Mouse (Mus musculus) midbrain, embryonic 13.5 days (tissue): Measurements from ENCODE around the gene Celf1. TPM values are rescaled to one million over a fixed set of nuclear protein-coding genes. Genes with fewer than 3 reads are reported as not detected.

ENCODE experiments used
- ATAC-seq: fragments of 200-750 bp; cut with Nextera tagmentation; 2 replicates; pipeline ENCODE4 v1.8.0; 2017; ENCODE audit warnings: mild to moderate bottlenecking, moderate TSS enrichment, moderate library complexity
- H3K27ac ChIP-seq: fragments of 300-500 bp; sonication (generic); 2 replicates; pipeline ENCODE4 v1.5.1; 2015; ENCODE audit warnings: inconsistent platforms, mild to moderate bottlenecking, moderate library complexity
- H3K27me3 ChIP-seq: fragments of 300-500 bp; sonication (generic); 2 replicates; pipeline ENCODE4 v1.6.1; 2015; ENCODE audit warnings: mild to moderate bottlenecking, inconsistent platforms
- H3K36me3 ChIP-seq: fragments of 300-500 bp; sonication (generic); 2 replicates; pipeline ENCODE4 v1.6.1; 2015; ENCODE audit warnings: mild to moderate bottlenecking, inconsistent platforms
- H3K4me1 ChIP-seq: fragments of 300-500 bp; sonication (generic); replicated peaks from 2 replicates; pipeline ENCODE4 v1.6.1; 2015; ENCODE audit warnings: inconsistent platforms
- H3K4me2 ChIP-seq: fragments of 300-500 bp; sonication (generic); replicated peaks from 2 replicates; pipeline ENCODE4 v1.6.1; 2015; ENCODE audit warnings: moderate library complexity, mild to moderate bottlenecking, inconsistent platforms
- H3K4me3 ChIP-seq: fragments of 300-500 bp; sonication (generic); replicated peaks from 2 replicates; pipeline ENCODE4 v1.5.1; 2015; ENCODE audit warnings: mild to moderate bottlenecking, inconsistent platforms
- H3K9ac ChIP-seq: fragments of 300-500 bp; sonication (generic); replicated peaks from 2 replicates; pipeline ENCODE4 v1.6.1; 2015; ENCODE audit warnings: mild to moderate bottlenecking, inconsistent platforms
- H3K9me3 ChIP-seq: fragments of 300-500 bp; sonication (generic); 2 replicates; pipeline ENCODE4 v1.6.1; 2016; ENCODE audit warnings: mild to moderate bottlenecking, inconsistent platforms
- WGBS: fragments of 180-500 bp; shearing (Covaris S2); methylation state at CpG from one replicate; pipeline ENCODE4 v1.1.7; 2015; 5-methylcytosine and 5-hydroxymethylcytosine counted together
- polyA plus RNA-seq: library from polyadenylated mRNA; unstranded; fragments of >200 nt; fragmentation: Nextera tagmentation; extraction: Ambion mirVana; gene quantifications from 2 replicates; pipeline ENCODE4 v1.2.1, GENCODE M21; 2015

Celf1 gene
- polyA plus RNA-seq, 1 experiment from 2014 or later: 137 TPM

DNA sequence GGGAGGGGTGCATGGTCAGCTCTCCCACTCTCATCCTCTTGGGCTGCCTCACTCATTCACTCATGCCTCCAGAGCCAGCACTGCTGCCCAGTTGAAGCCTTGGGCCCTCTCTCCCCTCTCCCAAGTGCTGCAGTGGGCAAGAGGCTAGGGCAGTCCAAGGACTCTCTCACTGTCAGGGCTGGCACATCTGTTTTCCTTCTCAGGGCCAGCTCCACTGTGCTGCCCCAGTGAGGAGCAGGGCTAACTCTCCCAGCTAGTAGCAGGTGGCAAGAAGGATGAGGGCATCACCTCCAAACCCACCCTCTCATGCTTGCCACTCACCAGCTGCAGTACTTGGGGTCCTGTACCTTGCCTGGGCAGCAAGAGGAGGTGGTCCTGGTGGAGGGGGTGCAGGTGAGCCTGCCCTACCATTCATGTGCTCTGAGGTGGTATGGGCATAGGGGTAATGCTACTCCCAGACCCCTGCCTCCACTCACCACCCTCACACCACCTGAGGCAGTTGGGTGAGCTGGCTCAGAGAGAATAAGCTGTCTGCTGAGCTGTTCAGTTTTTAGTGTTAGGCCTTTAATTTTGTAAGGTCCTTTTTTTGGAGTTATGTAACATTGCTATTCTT lies 10.5 kb downstream of the Celf1 start:
- H3K4me1 ChIP-seq: peaks cover 26% of the 10 kb centered on the region
- no peak overlapping the region for H3K27ac ChIP-seq
- peaks cover 6% of the 10 kb centered on the region; the same call in 1 of the 2 replicates for H3K36me3 ChIP-seq
- H3K4me2 ChIP-seq: no peak overlapping the region
- H3K27me3 ChIP-seq: no peaks in the 10 kb centered on the region
- no peak overlapping the region for H3K4me3 ChIP-seq
- peak; percentile 55; the same call in 1 of the 2 replicates for ATAC-seq
- H3K9ac ChIP-seq: no peak overlapping the region
- no peaks in the 10 kb centered on the region for H3K9me3 ChIP-seq

DNA sequence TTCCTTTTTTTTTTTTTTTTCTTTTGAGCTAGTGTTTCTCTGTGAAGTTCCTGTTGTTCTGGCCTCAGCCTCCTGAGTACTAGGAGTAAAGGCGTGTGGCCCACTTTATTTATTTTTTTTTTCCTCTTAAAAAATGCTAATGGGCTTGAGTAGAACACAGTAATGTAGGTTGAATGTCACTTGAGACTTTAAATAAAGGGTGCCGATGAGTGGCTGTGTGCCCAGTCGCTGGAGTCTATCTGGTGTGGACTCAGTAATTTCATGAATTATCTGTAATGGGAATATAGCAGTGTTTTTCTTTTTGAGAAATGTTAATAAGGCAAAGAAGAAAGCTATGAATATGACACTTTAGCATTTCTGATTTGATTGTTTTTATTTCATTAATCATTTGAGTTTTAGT lies 13.3 kb downstream of the Celf1 start:
- 69% methylated on average over 3 of the region's 3 CpGs for WGBS
- no peak overlapping the region for H3K27ac ChIP-seq
- no peaks in the 10 kb centered on the region for H3K27me3 ChIP-seq
- peaks cover 5% of the 10 kb centered on the region; the same call in 1 of the 2 replicates for H3K36me3 ChIP-seq
- no peak overlapping the region for H3K4me2 ChIP-seq
- H3K9ac ChIP-seq: no peak overlapping the region
- H3K9me3 ChIP-seq: no peaks in the 10 kb centered on the region
- H3K4me3 ChIP-seq: no peak overlapping the region
- H3K4me1 ChIP-seq: peaks cover 38% of the 10 kb centered on the region
- ATAC-seq: no peak

DNA sequence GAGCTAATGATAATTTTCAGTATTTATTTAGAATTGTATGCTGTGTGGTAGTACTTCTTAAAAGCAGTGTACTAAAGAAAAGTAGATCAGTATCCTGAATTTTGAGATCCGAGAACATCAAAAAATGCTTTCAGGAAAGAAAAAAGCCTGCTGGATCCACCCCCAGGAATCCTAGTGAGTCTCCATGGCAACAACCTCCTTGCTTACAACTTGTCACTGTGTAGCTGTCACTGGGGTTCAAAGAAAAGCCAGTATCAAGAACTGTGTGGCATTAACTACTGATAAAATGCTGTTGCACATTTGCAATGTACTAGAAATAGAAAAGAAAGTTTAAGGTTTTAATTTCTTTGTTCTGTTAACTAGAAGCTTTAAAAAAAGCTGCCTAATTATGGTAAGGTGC lies 15.9 kb downstream of the Celf1 start:
- no peak overlapping the region for H3K4me2 ChIP-seq
- H3K4me3 ChIP-seq: no peak overlapping the region
- 5% methylated on average over 1 of the region's 1 CpGs for WGBS
- H3K36me3 ChIP-seq: no peaks in the 10 kb centered on the region
- H3K27me3 ChIP-seq: no peaks in the 10 kb centered on the region
- H3K9ac ChIP-seq: no peak overlapping the region
- no peaks in the 10 kb centered on the region for H3K9me3 ChIP-seq
- 0 out of 2 replicates have a peak overlapping the region, but pooled peaks have one; percentile 19 for H3K27ac ChIP-seq
- peak; percentile 85 for ATAC-seq
- H3K4me1 ChIP-seq: peaks cover 31% of the 10 kb centered on the region

- Histone ChIP-seq H3K4me1 (peaks cover 22% of the 10 kb centered on the region), H3K27ac (no peak overlapping the region), H3K4me2 (no peak overlapping the region), H3K4me3 (no peak overlapping the region), H3K9ac (no peak overlapping the region), H3K27me3 (no peaks in the 10 kb centered on the region), H3K36me3 (no peaks in the 10 kb centered on the region), H3K9me3 (no peaks in the 10 kb centered on the region)
- WGBS: 89% methylated on average over 3 of the region's 3 CpGs
- ATAC-seq: no peak
Measured at GRCm38 (mm10) chr2:90958856-90959255, 18.7 kb downstream of the Celf1 start.

DNA sequence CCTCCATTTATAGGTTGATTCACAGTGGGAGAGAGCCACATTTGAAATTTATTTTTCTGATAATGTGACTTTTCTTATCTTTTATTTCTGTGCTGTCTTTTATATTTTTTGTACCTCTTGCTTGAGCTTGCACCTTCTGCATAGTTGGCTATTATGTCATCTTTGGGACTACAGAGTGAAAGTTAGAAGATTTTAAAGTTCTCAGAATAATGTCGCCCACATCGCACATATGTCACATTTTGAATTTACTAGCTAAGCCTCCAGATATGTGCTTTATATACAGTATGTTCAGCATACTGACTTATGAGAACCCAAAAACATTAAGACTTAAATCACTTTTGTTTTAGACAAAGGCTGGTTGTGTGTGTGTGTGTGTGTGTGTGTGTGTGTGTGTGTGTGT lies 19.8 kb downstream of the Celf1 start:
- Histone ChIP-seq H3K4me2 (no peak overlapping the region), H3K27me3 (no peaks in the 10 kb centered on the region), H3K9me3 (no peaks in the 10 kb centered on the region), H3K27ac (no peak overlapping the region), H3K4me1 (peaks cover 25% of the 10 kb centered on the region), H3K36me3 (no peaks in the 10 kb centered on the region), H3K4me3 (no peak overlapping the region), H3K9ac (no peak overlapping the region)
- ATAC-seq: no peak
- WGBS: 99% methylated on average over 2 of the region's 2 CpGs

DNA sequence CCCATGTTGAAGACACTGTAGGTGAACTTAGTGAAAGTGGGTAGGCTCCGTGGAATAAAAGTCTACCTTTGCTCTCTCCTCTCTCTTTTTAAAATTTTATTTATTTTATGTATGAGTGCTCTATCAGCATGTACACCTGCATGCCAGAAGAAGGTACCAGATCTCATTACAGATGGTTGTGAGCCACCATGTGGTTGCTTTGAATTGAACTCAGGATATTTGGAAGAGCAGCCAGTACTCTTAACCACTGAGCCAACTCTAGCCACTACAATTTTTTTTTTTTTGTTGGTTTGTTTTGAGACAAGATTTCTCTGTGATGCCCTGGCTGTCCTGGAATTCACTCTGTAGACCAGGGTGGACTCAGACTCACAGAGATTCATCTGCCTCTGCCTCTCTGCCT lies 23.1 kb downstream of the Celf1 start:
- Histone ChIP-seq H3K27me3 (no peaks in the 10 kb centered on the region), H3K9ac (no peak overlapping the region), H3K36me3 (no peaks in the 10 kb centered on the region), H3K4me2 (no peak overlapping the region), H3K27ac (no peak overlapping the region), H3K9me3 (no peaks in the 10 kb centered on the region), H3K4me1 (peaks cover 7% of the 10 kb centered on the region), H3K4me3 (no peak overlapping the region)
- ATAC-seq: no peak
- WGBS: 100% methylated on average over 1 of the region's 1 CpGs

DNA sequence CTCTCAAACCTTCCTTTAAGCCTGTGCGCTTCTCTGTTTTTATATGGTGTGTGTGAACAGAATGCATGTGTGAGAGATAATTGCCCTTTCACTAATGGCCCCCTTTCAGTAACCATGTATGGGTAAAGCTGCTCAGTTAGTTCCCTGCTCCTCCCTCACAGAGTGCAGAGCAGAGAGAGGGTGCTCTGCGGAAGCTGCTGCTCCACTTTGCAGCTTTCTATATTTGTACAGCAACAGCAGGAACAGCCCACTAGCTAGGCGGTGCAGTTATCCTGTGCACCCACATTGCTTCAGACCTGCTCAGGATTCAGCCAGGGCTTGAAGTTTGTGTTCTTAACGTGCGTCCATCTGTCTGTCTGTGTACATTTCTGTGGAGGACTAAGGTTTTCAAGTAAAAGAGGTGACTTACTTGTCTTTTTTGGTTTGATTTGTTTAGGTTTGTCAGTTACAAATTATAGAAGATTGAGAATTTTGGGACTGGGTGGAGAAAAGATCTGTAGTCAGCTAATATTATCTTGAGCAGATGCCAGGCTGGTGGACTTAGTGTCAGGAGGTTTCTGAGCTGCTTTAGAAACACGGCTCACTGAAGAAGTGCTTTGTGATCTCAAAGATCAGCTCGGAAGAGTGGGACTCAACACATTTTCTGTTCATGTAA lies 24.8 kb downstream of the Celf1 start:
- no peaks in the 10 kb centered on the region for H3K9me3 ChIP-seq
- H3K27me3 ChIP-seq: no peaks in the 10 kb centered on the region
- no peak overlapping the region for H3K4me3 ChIP-seq
- H3K4me1 ChIP-seq: peaks cover 7% of the 10 kb centered on the region
- ATAC-seq: peak; percentile 53; the same call in 1 of the 2 replicates
- WGBS: 74% methylated on average over 7 of the region's 7 CpGs
- no peak overlapping the region for H3K9ac ChIP-seq
- H3K4me2 ChIP-seq: no peak overlapping the region
- H3K27ac ChIP-seq: 0 out of 2 replicates have a peak overlapping the region, but pooled peaks have one; percentile 22
- no peaks in the 10 kb centered on the region for H3K36me3 ChIP-seq

DNA sequence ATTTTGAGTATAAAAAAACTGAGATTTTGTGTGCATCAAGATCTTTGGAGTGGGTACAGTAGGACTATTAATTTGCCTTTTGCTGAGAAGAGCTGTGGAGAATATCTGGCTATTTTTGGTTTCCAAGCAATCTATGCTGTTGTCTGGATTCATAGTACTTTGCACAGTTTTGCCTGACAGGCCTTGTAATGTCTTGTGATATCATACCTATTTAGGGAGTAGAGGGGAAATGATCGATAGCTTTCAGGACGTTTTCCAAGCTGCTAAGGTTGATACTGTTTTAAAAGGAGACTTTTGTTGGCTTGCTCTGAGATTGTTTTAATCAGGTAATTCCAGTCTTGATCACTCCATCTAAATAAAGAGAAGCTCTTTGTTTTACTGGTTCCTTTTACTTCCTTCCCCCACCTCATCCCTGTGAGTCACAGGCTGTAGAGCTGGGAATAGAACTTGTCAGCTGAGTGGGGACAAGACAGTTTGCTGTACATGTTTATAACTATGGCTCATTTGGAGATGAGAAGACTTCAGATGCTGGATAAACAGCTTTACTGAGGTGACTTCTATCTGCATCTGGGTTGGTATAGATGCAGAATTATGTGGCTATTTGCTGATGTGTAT lies 25.4 kb downstream of the Celf1 start:
- no peak overlapping the region for H3K27ac ChIP-seq
- WGBS: 89% methylated on average over 2 of the region's 2 CpGs

GRCm38 (mm10) chr2:90970606-90971005 lies 30.4 kb downstream of the Celf1 start:
- Histone ChIP-seq H3K27me3 (no peaks in the 10 kb centered on the region), H3K4me1 (no peaks in the 10 kb centered on the region; the same call in 1 of the 2 replicates), H3K4me3 (no peak overlapping the region), H3K9ac (no peak overlapping the region), H3K36me3 (no peaks in the 10 kb centered on the region), H3K4me2 (no peak overlapping the region), H3K27ac (no peak overlapping the region), H3K9me3 (no peaks in the 10 kb centered on the region)
- ATAC-seq: no peak

More for the DNA sequence above, 25.4 kb downstream of the Celf1 start:
- Histone ChIP-seq H3K9me3 (no peaks in the 10 kb centered on the region), H3K4me2 (no peak overlapping the region), H3K4me1 (peaks cover 7% of the 10 kb centered on the region), H3K27me3 (no peaks in the 10 kb centered on the region), H3K36me3 (no peaks in the 10 kb centered on the region), H3K9ac (no peak overlapping the region), H3K4me3 (no peak overlapping the region)
- ATAC-seq: no peak

DNA sequence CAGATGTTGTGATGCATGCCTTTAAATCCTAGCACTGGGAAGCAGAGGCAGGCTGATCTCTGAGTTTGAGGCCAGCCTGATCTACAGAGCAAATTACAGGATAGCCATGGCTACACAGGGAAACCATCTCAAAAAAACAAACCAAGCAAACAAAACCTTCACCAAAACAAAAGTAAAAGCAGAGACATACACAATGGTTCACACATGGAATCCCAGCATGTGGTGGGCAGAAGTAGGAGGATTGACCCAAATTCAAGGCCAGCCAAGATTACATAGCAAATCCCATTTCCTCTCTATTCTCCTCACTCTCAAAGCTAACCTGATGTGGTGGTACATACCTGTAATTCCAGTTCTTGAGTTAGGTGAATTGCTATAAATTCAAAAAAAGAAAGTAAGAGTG lies 33.9 kb downstream of the Celf1 start:
- Histone ChIP-seq H3K4me3 (no peak overlapping the region), H3K9me3 (no peaks in the 10 kb centered on the region), H3K36me3 (no peaks in the 10 kb centered on the region), H3K4me1 (no peaks in the 10 kb centered on the region; the same call in 1 of the 2 replicates), H3K27ac (no peak overlapping the region), H3K9ac (no peak overlapping the region), H3K27me3 (no peaks in the 10 kb centered on the region), H3K4me2 (no peak overlapping the region)
- ATAC-seq: no peak

DNA sequence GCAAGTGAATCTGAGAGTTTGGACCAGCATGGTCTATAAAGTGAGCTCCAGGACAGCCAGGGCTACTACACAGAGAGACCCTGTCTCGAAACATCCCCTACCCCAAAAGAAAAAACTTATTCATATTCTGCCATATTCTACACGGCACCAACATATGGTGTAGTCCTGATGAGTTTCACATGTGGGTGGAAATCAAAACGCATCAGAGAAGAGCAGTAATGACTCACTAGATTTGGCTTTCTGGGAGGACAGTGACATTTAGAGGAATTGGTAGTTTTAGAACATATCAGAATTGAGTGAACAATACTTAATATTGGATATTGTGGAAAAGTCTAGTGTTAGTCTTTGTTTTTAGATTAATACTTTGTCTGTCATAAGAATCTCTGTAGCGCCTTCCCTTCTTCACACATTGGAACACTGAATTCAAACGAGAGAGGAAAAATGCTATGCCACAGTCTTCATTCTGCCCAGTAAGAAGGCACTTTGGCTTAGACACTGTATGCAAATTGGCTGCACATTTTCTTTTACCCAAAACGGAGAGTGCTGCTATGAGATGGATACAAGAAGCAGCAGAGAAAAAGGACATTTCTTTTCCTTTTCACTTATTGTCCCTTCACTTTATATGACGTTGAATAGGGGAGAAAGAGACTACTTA lies 35.1 kb downstream of the Celf1 start:
- Histone ChIP-seq H3K36me3 (no peaks in the 10 kb centered on the region), H3K9ac (no peak overlapping the region), H3K27ac (no peak overlapping the region), H3K4me2 (no peak overlapping the region), H3K4me3 (no peak overlapping the region), H3K27me3 (no peaks in the 10 kb centered on the region), H3K4me1 (no peaks in the 10 kb centered on the region; the same call in 1 of the 2 replicates), H3K9me3 (no peaks in the 10 kb centered on the region)
- WGBS: 85% methylated on average over 7 of the region's 7 CpGs
- ATAC-seq: no peak

DNA sequence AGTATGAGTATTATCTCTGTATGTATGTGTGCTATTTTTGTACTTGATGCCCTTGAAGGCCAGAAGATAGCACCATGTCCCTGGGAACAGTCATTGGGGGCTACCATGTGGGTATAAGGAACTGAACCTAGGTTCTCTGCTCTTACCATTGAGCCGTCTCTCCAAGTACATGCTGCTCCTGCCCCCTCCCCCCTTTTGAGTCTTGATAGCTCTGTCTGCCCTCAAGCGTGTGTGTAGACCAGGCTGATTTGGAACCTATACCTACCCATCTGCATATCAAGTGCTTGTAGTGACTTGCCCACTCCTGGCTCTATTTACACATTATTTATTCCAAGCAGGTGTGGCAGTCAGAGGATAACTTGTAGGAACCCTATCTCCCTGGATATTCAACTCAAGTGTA lies 36.4 kb downstream of the Celf1 start:
- H3K27me3 ChIP-seq: no peaks in the 10 kb centered on the region
- 0 out of 2 replicates have a peak, but pooled peaks have one; percentile 34 for ATAC-seq
- no peaks in the 10 kb centered on the region for H3K36me3 ChIP-seq
- no peak overlapping the region for H3K4me3 ChIP-seq
- no peaks in the 10 kb centered on the region for H3K9me3 ChIP-seq
- no peak overlapping the region for H3K9ac ChIP-seq
- no peak overlapping the region for H3K27ac ChIP-seq
- H3K4me1 ChIP-seq: no peaks in the 10 kb centered on the region
- no peak overlapping the region for H3K4me2 ChIP-seq
- WGBS: 94% methylated on average over 2 of the region's 2 CpGs
